Mouse (Mus musculus) MEL (cell line): ENCODE measurements around the gene Insyn1.

ENCODE experiments used
- CTCF ChIP-seq, 3 experiments: IDR thresholded peaks in 2 of 3; conservative IDR thresholded peaks in 1 of 3; 2 replicates each; pipeline ENCODE4 v1.5.1; 2011 to 2012; ENCODE audit warnings: low read length in 3 of 3, low read depth in 2 of 3, mild to moderate bottlenecking in 2 of 3, improper control_type of control experiment in 1 of 3, inconsistent platforms in 1 of 3, mixed read lengths in 1 of 3, moderate library complexity in 1 of 3; ENCODE audit not compliant: control insufficient read depth in 1 of 3, insufficient read depth in 1 of 3, poor library complexity in 1 of 3, severe bottlenecking in 1 of 3
- EP300 ChIP-seq, 2 experiments: IDR thresholded peaks; 2 replicates each; pipeline ENCODE4 v1.6.1; 2011; ENCODE audit warnings: improper control_type of control experiment in 2 of 2, low read length in 2 of 2, low read depth in 1 of 2, mild to moderate bottlenecking in 1 of 2
- MAZ ChIP-seq: IDR thresholded peaks from 2 replicates; pipeline ENCODE4 v1.6.1; 2012; ENCODE audit warnings: low read depth, mild to moderate bottlenecking, inconsistent platforms, low read length, improper control_type of control experiment
- POLR2AphosphoS2 ChIP-seq: IDR thresholded peaks from 2 replicates; pipeline ENCODE4 v1.6.1; 2011; ENCODE audit warnings: low read length, improper control_type of control experiment
- RCOR1 ChIP-seq: IDR thresholded peaks from 2 replicates; pipeline ENCODE4 v1.6.1; 2012; ENCODE audit warnings: low read depth, mild to moderate bottlenecking, inconsistent platforms, low read length, improper control_type of control experiment
- SIN3A ChIP-seq: IDR thresholded peaks from 2 replicates; pipeline ENCODE4 v1.6.1; 2012; ENCODE audit warnings: low read length, improper control_type of control experiment, inconsistent platforms
- TBP ChIP-seq: IDR thresholded peaks from 2 replicates; pipeline ENCODE4 v1.8.0; 2011; ENCODE audit warnings: low read depth, low read length, improper control_type of control experiment
- TCF12 ChIP-seq: IDR thresholded peaks from 2 replicates; pipeline ENCODE4 v1.6.1; 2014; ENCODE audit warnings: low read depth, mild to moderate bottlenecking, inconsistent platforms, low read length, improper control_type of control experiment, moderate library complexity
- USF2 ChIP-seq, 2 experiments: IDR thresholded peaks; 2 replicates each; pipeline ENCODE4 v1.6.1; 2011 to 2012; ENCODE audit warnings: improper control_type of control experiment in 2 of 2, low read length in 2 of 2, borderline replicate concordance in 1 of 2, inconsistent platforms in 1 of 2, low read depth in 1 of 2, mild to moderate bottlenecking in 1 of 2; ENCODE audit not compliant: insufficient read depth in 1 of 2

DNA sequence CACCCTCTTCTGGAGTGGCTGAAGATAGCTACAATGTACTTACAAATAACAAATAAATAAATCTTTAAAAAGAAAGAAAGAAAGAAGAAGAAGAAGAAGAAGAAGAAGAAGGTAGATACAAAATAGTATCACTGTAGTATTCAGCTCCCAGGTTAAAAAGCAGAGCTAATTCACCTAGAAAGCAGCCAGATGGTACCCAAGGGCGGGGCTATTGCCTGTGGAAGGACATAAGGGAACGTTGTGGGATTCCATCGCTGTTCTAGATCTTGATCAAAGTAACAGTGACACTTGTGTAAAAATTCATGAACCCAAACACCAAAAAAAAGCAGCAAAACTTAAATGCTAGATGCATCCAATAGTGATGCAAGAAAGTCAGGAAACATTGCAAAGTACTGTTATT lies 31.6 kb downstream of the Insyn1 start:
- no peak for TF ChIP-seq CTCF (IDR thresholded peaks at IDR 0.05 in 2 of 3, conservative IDR thresholded peaks at IDR 0.05 in 1 of 3; ENCODE audit: control insufficient read depth in 1 of 3, insufficient read depth in 1 of 3, low read depth in 2 of 3, low read length in 3 of 3, poor library complexity in 1 of 3, severe bottlenecking in 1 of 3)
- TF ChIP-seq SIN3A, result no peak
- TF ChIP-seq RCOR1, result no peak
- TF ChIP-seq POLR2AphosphoS2, result no peak
- TF ChIP-seq EP300 (IDR thresholded peaks at IDR 0.05; ENCODE audit: low read depth in 1 of 2, low read length in 2 of 2), result no peak
- no peak for TF ChIP-seq TBP
- no peak for TF ChIP-seq MAZ
- TF ChIP-seq USF2 (IDR thresholded peaks at IDR 0.05; ENCODE audit: borderline replicate concordance in 1 of 2, insufficient read depth in 1 of 2, low read depth in 1 of 2, low read length in 2 of 2), result no peak
- TF ChIP-seq TCF12, result no peak
